Mouse (Mus musculus): ENCODE data around the gene D17H6S53E. TPM values are rescaled to one million over a fixed set of nuclear protein-coding genes. Genes with fewer than 3 reads are reported as not detected.

Gene D17H6S53E
- polyA plus RNA-seq, 1 experiment from 2014 or later, result 7.8 TPM

Other genes starting within 250 kb of the D17H6S53E start
- gene Zbtb12, start 246.9 kb upstream of the D17H6S53E start, polyA plus RNA-seq (2015; fragmentation: Nextera tagmentation; extraction: Ambion mirVana), result 12.4 and 13.1 TPM in 2 replicates
- gene Gm20547, start 244.3 kb upstream of the D17H6S53E start, polyA plus RNA-seq (2015; fragmentation: Nextera tagmentation; extraction: Ambion mirVana), result 0.16 TPM in 1 of 2 replicates, not detected in the other
- gene C2, start 228.1 kb upstream of the D17H6S53E start, polyA plus RNA-seq (2015; fragmentation: Nextera tagmentation; extraction: Ambion mirVana), result 1.6 and 2.4 TPM in 2 replicates
- gene Ehmt2, start 227.9 kb upstream of the D17H6S53E start, polyA plus RNA-seq (2015; fragmentation: Nextera tagmentation; extraction: Ambion mirVana), result 99.8 and 102 TPM in 2 replicates
- 0.09 TPM in 1 of 2 replicates, not detected in the other for gene Slc44a4, start 211.9 kb upstream of the D17H6S53E start, polyA plus RNA-seq (2015; fragmentation: Nextera tagmentation; extraction: Ambion mirVana)
- 38.6 and 42.3 TPM in 2 replicates for gene Neu1, start 195.1 kb upstream of the D17H6S53E start, polyA plus RNA-seq (2015; fragmentation: Nextera tagmentation; extraction: Ambion mirVana)
- 0.24 TPM in 1 of 2 replicates, not detected in the other for gene Hspa1b, start 167.1 kb upstream of the D17H6S53E start, polyA plus RNA-seq (2015; fragmentation: Nextera tagmentation; extraction: Ambion mirVana)
- not detected in 2 replicates for gene Gm20481, start 156.5 kb upstream of the D17H6S53E start, polyA plus RNA-seq (2015; fragmentation: Nextera tagmentation; extraction: Ambion mirVana)
- gene Hspa1a, start 154.2 kb upstream of the D17H6S53E start, polyA plus RNA-seq (2015; fragmentation: Nextera tagmentation; extraction: Ambion mirVana), result 13.4 and 19.3 TPM in 2 replicates
- gene Hspa1l, start 153.7 kb upstream of the D17H6S53E start, polyA plus RNA-seq (2015; fragmentation: Nextera tagmentation; extraction: Ambion mirVana), result 2.0 and 2.4 TPM in 2 replicates
- gene Lsm2, start 144.5 kb upstream of the D17H6S53E start, polyA plus RNA-seq (2015; fragmentation: Nextera tagmentation; extraction: Ambion mirVana), result 97.2 and 107 TPM in 2 replicates
- 54.8 and 56.5 TPM in 2 replicates for gene Vars, start 125.4 kb upstream of the D17H6S53E start, polyA plus RNA-seq (2015; fragmentation: Nextera tagmentation; extraction: Ambion mirVana)
- gene Vwa7, start 109.8 kb upstream of the D17H6S53E start, polyA plus RNA-seq (2015; fragmentation: Nextera tagmentation; extraction: Ambion mirVana), result 0.16 and 0.26 TPM in 2 replicates
- 0.71 and 1.1 TPM in 2 replicates for gene Sapcd1, start 98.4 kb upstream of the D17H6S53E start, polyA plus RNA-seq (2015; fragmentation: Nextera tagmentation; extraction: Ambion mirVana)
- gene Msh5, start 79.6 kb upstream of the D17H6S53E start, polyA plus RNA-seq (2015; fragmentation: Nextera tagmentation; extraction: Ambion mirVana), result 1.9 and 2.4 TPM in 2 replicates
- gene Clic1, start 76.4 kb upstream of the D17H6S53E start, polyA plus RNA-seq (2015; fragmentation: Nextera tagmentation; extraction: Ambion mirVana), result 51.2 and 54.7 TPM in 2 replicates
- 312 and 341 TPM in 2 replicates for gene Ddah2, start 67.3 kb upstream of the D17H6S53E start, polyA plus RNA-seq (2015; fragmentation: Nextera tagmentation; extraction: Ambion mirVana)
- gene Ly6g6c, start 61.0 kb upstream of the D17H6S53E start, polyA plus RNA-seq (2015; fragmentation: Nextera tagmentation; extraction: Ambion mirVana), result 0.30 TPM in 1 of 2 replicates, not detected in the other
- 0.12 and 0.15 TPM in 2 replicates for gene Mpig6b, start 60.2 kb upstream of the D17H6S53E start, polyA plus RNA-seq (2015; fragmentation: Nextera tagmentation; extraction: Ambion mirVana)
- 0.26 and 0.31 TPM in 2 replicates for gene Ly6g6e, start 49.5 kb upstream of the D17H6S53E start, polyA plus RNA-seq (2015; fragmentation: Nextera tagmentation; extraction: Ambion mirVana)
- gene Ly6g6d, start 48.3 kb upstream of the D17H6S53E start, polyA plus RNA-seq (2015; fragmentation: Nextera tagmentation; extraction: Ambion mirVana), result 0.57 and 1.5 TPM in 2 replicates
- gene Ly6g6f, start 40.8 kb upstream of the D17H6S53E start, polyA plus RNA-seq (2015; fragmentation: Nextera tagmentation; extraction: Ambion mirVana), result not detected in 2 replicates
- 105 and 107 TPM in 2 replicates for gene Abhd16a, start 37.1 kb upstream of the D17H6S53E start, polyA plus RNA-seq (2015; fragmentation: Nextera tagmentation; extraction: Ambion mirVana)
- not detected in 2 replicates for gene Ly6g5c, start 18.1 kb upstream of the D17H6S53E start, polyA plus RNA-seq (2015; fragmentation: Nextera tagmentation; extraction: Ambion mirVana)
- gene Ly6g5b, start 10.9 kb upstream of the D17H6S53E start, polyA plus RNA-seq (2015; fragmentation: Nextera tagmentation; extraction: Ambion mirVana), result 1.5 TPM in 2 replicates
- 24.3 and 26.4 TPM in 2 replicates for gene Gpank1, start 4.9 kb upstream of the D17H6S53E start, polyA plus RNA-seq (2015; fragmentation: Nextera tagmentation; extraction: Ambion mirVana)
- 315 and 331 TPM in 2 replicates for gene Csnk2b, start 4.3 kb upstream of the D17H6S53E start, polyA plus RNA-seq (2015; fragmentation: Nextera tagmentation; extraction: Ambion mirVana)
- gene Apom, start 5.7 kb downstream of the D17H6S53E start, polyA plus RNA-seq (2015; fragmentation: Nextera tagmentation; extraction: Ambion mirVana), result 0.24 and 0.29 TPM in 2 replicates
- 70.5 and 75.7 TPM in 2 replicates for gene Bag6, start 8.8 kb downstream of the D17H6S53E start, polyA plus RNA-seq (2015; fragmentation: Nextera tagmentation; extraction: Ambion mirVana)
- 148 and 167 TPM in 2 replicates for gene Prrc2a, start 38.5 kb downstream of the D17H6S53E start, polyA plus RNA-seq (2015; fragmentation: Nextera tagmentation; extraction: Ambion mirVana)
- gene Aif1, start 49.7 kb downstream of the D17H6S53E start, polyA plus RNA-seq (2015; fragmentation: Nextera tagmentation; extraction: Ambion mirVana), result 6.2 and 6.9 TPM in 2 replicates
- 4.7 and 5.9 TPM in 2 replicates for gene Lst1, start 62.1 kb downstream of the D17H6S53E start, polyA plus RNA-seq (2015; fragmentation: Nextera tagmentation; extraction: Ambion mirVana)
- 0.48 and 0.62 TPM in 2 replicates for gene Ltb, start 68.1 kb downstream of the D17H6S53E start, polyA plus RNA-seq (2015; fragmentation: Nextera tagmentation; extraction: Ambion mirVana)
- not detected in 2 replicates for gene Tnf, start 75.6 kb downstream of the D17H6S53E start, polyA plus RNA-seq (2015; fragmentation: Nextera tagmentation; extraction: Ambion mirVana)
- gene Lta, start 79.0 kb downstream of the D17H6S53E start, polyA plus RNA-seq (2015; fragmentation: Nextera tagmentation; extraction: Ambion mirVana), result 0.45 and 1.1 TPM in 2 replicates
- gene Gm16181, start 94.5 kb downstream of the D17H6S53E start, polyA plus RNA-seq (2015; fragmentation: Nextera tagmentation; extraction: Ambion mirVana), result 0.38 and 0.57 TPM in 2 replicates
- 111 and 139 TPM in 2 replicates for gene Atp6v1g2, start 107.3 kb downstream of the D17H6S53E start, polyA plus RNA-seq (2015; fragmentation: Nextera tagmentation; extraction: Ambion mirVana)
- gene Nfkbil1, start 109.4 kb downstream of the D17H6S53E start, polyA plus RNA-seq (2015; fragmentation: Nextera tagmentation; extraction: Ambion mirVana), result 9.2 and 9.4 TPM in 2 replicates
- gene Ddx39b, start 115.4 kb downstream of the D17H6S53E start, polyA plus RNA-seq (2015; fragmentation: Nextera tagmentation; extraction: Ambion mirVana), result 339 and 357 TPM in 2 replicates
- 82.5 and 109 TPM in 2 replicates for gene H2-D1, start 136.4 kb downstream of the D17H6S53E start, polyA plus RNA-seq (2015; fragmentation: Nextera tagmentation; extraction: Ambion mirVana)
- 0.38 and 0.52 TPM in 2 replicates for gene H2-Q1, start 194.0 kb downstream of the D17H6S53E start, polyA plus RNA-seq (2015; fragmentation: Nextera tagmentation; extraction: Ambion mirVana)
- 4.4 and 7.6 TPM in 2 replicates for gene H2-Q2, start 215.9 kb downstream of the D17H6S53E start, polyA plus RNA-seq (2015; fragmentation: Nextera tagmentation; extraction: Ambion mirVana)